Mouse (Mus musculus): ENCODE results near the gene Ell3. TPM values are rescaled to one million over a fixed set of nuclear protein-coding genes. Genes with fewer than 3 reads are reported as not detected.

The Ell3 gene
- polyA plus RNA-seq, 1 experiment = 0.92 TPM

- Histone ChIP-seq H3K4me1 (replicated peaks; ENCODE audit: control insufficient read depth, insufficient read depth, low read length) (peaks cover 6% of the 10 kb centered on the region), H3K27ac (ENCODE audit: control insufficient read depth, insufficient read depth, low read length) (no peak overlapping the region), H3K27me3 (ENCODE audit: control insufficient read depth, insufficient read depth, low read length) (no peaks in the 10 kb centered on the region), H3K36me3 (ENCODE audit: control insufficient read depth, insufficient read depth, low read length) (peaks cover 8% of the 10 kb centered on the region; the same call in 1 of the 2 replicates), H3K4me3 (ENCODE audit: control insufficient read depth, insufficient read depth, low read length) (no peak overlapping the region)
- TF ChIP-seq CTCF (IDR thresholded peaks at IDR 0.05; ENCODE audit: borderline replicate concordance, control insufficient read depth, extremely low read depth, insufficient read depth, low read length, poor library complexity) (no peak), POLR2A (IDR thresholded peaks at IDR 0.05; ENCODE audit: control insufficient read depth, extremely low read depth, insufficient read depth, low read length, poor library complexity) (no peak)
- no peak for DNase-seq
- 93% methylated on average over 5 of the region's 5 CpGs for WGBS
These were observed 11.5 kb upstream of the Ell3 start for GRCm38 (mm10) chr2:121455534-121455933.

DNA sequence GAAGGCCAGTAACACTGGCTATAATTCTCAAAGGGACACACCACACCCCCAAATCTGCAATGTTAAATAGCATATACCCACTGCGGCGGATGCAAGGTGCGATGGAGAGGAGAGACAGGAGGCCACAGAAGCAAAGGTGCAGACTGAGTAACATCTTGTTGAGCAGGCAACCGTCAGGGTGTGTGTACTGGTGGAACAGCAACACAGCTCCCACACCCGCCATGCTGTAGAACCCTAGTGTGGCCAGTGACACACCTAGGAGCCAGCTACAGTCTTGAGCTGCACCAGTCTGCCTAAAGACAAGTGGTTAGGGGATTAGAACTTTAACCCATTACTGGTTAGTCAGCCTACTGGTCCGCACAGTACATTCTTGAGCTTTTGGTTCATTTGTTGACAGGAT lies 9.8 kb upstream of the Ell3 start:
- WGBS = 97% methylated on average over 6 of the region's 6 CpGs
- no peak overlapping the region for H3K27ac ChIP-seq (ENCODE audit: control insufficient read depth, insufficient read depth, low read length)
- peaks cover 12% of the 10 kb centered on the region for H3K4me1 ChIP-seq (replicated peaks; ENCODE audit: control insufficient read depth, insufficient read depth, low read length)
- H3K36me3 ChIP-seq (ENCODE audit: control insufficient read depth, insufficient read depth, low read length) = peaks cover 7% of the 10 kb centered on the region; the same call in 1 of the 2 replicates
- DNase-seq = no peak
- TF ChIP-seq CTCF (IDR thresholded peaks at IDR 0.05; ENCODE audit: borderline replicate concordance, control insufficient read depth, extremely low read depth, insufficient read depth, low read length, poor library complexity) (no peak), POLR2A (IDR thresholded peaks at IDR 0.05; ENCODE audit: control insufficient read depth, extremely low read depth, insufficient read depth, low read length, poor library complexity) (no peak)
- no peak overlapping the region for H3K4me3 ChIP-seq (ENCODE audit: control insufficient read depth, insufficient read depth, low read length)
- H3K27me3 ChIP-seq (ENCODE audit: control insufficient read depth, insufficient read depth, low read length) = no peaks in the 10 kb centered on the region

- Histone ChIP-seq H3K4me1 (replicated peaks; ENCODE audit: control insufficient read depth, insufficient read depth, low read length) (peaks cover 11% of the 10 kb centered on the region), H3K36me3 (ENCODE audit: control insufficient read depth, insufficient read depth, low read length) (no peaks in the 10 kb centered on the region), H3K27ac (ENCODE audit: control insufficient read depth, insufficient read depth, low read length) (no peak within 1 kb of the TSS), H3K4me3 (ENCODE audit: control insufficient read depth, insufficient read depth, low read length) (no peak within 1 kb of the TSS), H3K27me3 (ENCODE audit: control insufficient read depth, insufficient read depth, low read length) (no peaks in the 10 kb centered on the region)
- 83% methylated on average over 4 of the region's 4 CpGs for WGBS
- no peak for DNase-seq
- TF ChIP-seq CTCF (IDR thresholded peaks at IDR 0.05; ENCODE audit: borderline replicate concordance, control insufficient read depth, extremely low read depth, insufficient read depth, low read length, poor library complexity) = no peak
- no peak for TF ChIP-seq POLR2A (IDR thresholded peaks at IDR 0.05; ENCODE audit: control insufficient read depth, extremely low read depth, insufficient read depth, low read length, poor library complexity)
These were observed 8.9 kb upstream of the Ell3 start, which contains the start of gene Hypk for GRCm38 (mm10) chr2:121452990-121453389. Hypk (plus strand) TSS chr2:121453290.

DNA sequence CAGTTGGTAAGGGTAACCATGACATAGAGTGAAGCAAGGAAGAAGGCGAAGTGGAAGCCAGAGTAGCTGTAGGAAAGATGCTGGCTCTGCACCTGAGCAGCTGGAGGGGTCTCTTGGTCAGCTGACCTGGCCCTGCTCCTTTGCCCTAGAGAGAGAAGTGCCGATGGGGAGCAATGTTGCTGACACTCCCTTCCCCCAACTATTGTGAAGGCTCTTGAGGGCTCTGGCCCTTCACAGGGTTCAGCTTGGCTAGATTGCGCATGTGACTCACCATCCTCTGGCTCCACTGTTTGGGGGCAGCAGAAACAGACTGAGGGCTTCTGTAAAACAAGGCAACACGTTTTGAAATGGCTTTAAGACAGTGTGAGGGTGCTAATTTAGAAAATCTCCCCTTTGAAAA lies 8.3 kb upstream of the Ell3 start:
- 95% methylated on average over 4 of the region's 4 CpGs for WGBS
- TF ChIP-seq POLR2A (IDR thresholded peaks at IDR 0.05; ENCODE audit: control insufficient read depth, extremely low read depth, insufficient read depth, low read length, poor library complexity) (no peak), CTCF (IDR thresholded peaks at IDR 0.05; ENCODE audit: borderline replicate concordance, control insufficient read depth, extremely low read depth, insufficient read depth, low read length, poor library complexity) (no peak)
- peaks cover 10% of the 10 kb centered on the region for H3K4me1 ChIP-seq (replicated peaks; ENCODE audit: control insufficient read depth, insufficient read depth, low read length)
- no peaks in the 10 kb centered on the region for H3K36me3 ChIP-seq (ENCODE audit: control insufficient read depth, insufficient read depth, low read length)
- no peak overlapping the region for H3K4me3 ChIP-seq (ENCODE audit: control insufficient read depth, insufficient read depth, low read length)
- H3K27me3 ChIP-seq (ENCODE audit: control insufficient read depth, insufficient read depth, low read length) = no peaks in the 10 kb centered on the region
- H3K27ac ChIP-seq (ENCODE audit: control insufficient read depth, insufficient read depth, low read length) = no peak overlapping the region
- no peak for DNase-seq

- H3K27ac ChIP-seq (ENCODE audit: control insufficient read depth, insufficient read depth, low read length) = peak overlapping the region; percentile 35; the same call in 1 of the 2 replicates
- peaks cover 7% of the 10 kb centered on the region for H3K4me1 ChIP-seq (replicated peaks; ENCODE audit: control insufficient read depth, insufficient read depth, low read length)
- H3K36me3 ChIP-seq (ENCODE audit: control insufficient read depth, insufficient read depth, low read length) = no peaks in the 10 kb centered on the region
- DNase-seq = no peak
- H3K4me3 ChIP-seq (ENCODE audit: control insufficient read depth, insufficient read depth, low read length) = peak overlapping the region; percentile 69
- no peaks in the 10 kb centered on the region for H3K27me3 ChIP-seq (ENCODE audit: control insufficient read depth, insufficient read depth, low read length)
- TF ChIP-seq CTCF (IDR thresholded peaks at IDR 0.05; ENCODE audit: borderline replicate concordance, control insufficient read depth, extremely low read depth, insufficient read depth, low read length, poor library complexity) (no peak), POLR2A (IDR thresholded peaks at IDR 0.05; ENCODE audit: control insufficient read depth, extremely low read depth, insufficient read depth, low read length, poor library complexity) (no peak)
- 4% methylated on average over 7 of the region's 7 CpGs for WGBS
These were observed 6.0 kb upstream of the Ell3 start for GRCm38 (mm10) chr2:121450093-121450492.

DNA sequence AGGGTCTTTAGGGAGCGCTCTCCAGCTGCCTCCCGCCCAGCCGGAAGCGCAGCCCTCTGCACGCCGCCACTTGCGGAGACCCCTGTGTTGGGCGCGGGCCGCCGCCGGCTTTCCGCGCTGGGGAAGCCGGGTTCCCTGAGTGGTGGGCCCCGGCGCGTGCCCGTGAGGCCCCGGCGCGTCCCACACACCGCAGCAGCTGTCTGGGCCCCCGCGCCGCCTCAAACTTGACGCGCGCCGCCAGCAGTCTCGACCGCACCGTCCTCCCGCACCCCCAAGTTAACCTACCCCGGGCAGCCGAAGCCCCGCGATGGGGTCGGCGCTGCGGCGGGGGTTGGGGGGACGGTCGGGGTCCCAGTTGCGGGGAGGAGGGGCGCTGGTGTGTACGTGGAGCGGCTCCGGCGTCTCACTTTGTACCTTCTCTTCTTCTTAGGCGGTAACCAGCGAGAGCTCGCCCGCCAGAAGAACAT lies 5.5 kb upstream of the Ell3 start:
- H3K27me3 ChIP-seq (ENCODE audit: control insufficient read depth, insufficient read depth, low read length) = no peaks in the 10 kb centered on the region
- no peak for DNase-seq
- 1% methylated on average over 54 of the region's 54 CpGs for WGBS
- H3K27ac ChIP-seq (ENCODE audit: control insufficient read depth, insufficient read depth, low read length) = peak overlapping the region; percentile 39
- H3K4me1 ChIP-seq (replicated peaks; ENCODE audit: control insufficient read depth, insufficient read depth, low read length) = peaks cover 7% of the 10 kb centered on the region
- peak overlapping the region; percentile 69 for H3K4me3 ChIP-seq (ENCODE audit: control insufficient read depth, insufficient read depth, low read length)
- H3K36me3 ChIP-seq (ENCODE audit: control insufficient read depth, insufficient read depth, low read length) = no peaks in the 10 kb centered on the region
- no peak for TF ChIP-seq POLR2A (IDR thresholded peaks at IDR 0.05; ENCODE audit: control insufficient read depth, extremely low read depth, insufficient read depth, low read length, poor library complexity)
- TF ChIP-seq CTCF (IDR thresholded peaks at IDR 0.05; ENCODE audit: borderline replicate concordance, control insufficient read depth, extremely low read depth, insufficient read depth, low read length, poor library complexity) = peak; percentile 45; the same call in 1 of the 2 replicates
